In genomic region chr4:86936706-86937105, GRCm38 (mm10) we compare ENCODE assay signal across 26 mouse cellular contexts.
"Had no signal": no experiment of that assay in that cellular context is flagged by ENCODE, and none has a peak within 500 bp of the region (broad histone marks: within the 10 kb centered on the region; RNA-seq: fewer than 3 reads in every experiment).

No protein-coding gene starts in this region.

- H3K4me2 ChIP-seq: embryonic facial prominence, embryonic 12.5 days; embryonic facial prominence, embryonic 13.5 days; embryonic facial prominence, embryonic 15.5 days; forebrain, embryonic 12.5 days; forebrain, embryonic 13.5 days; forebrain, embryonic 15.5 days had no signal

- H3K27ac ChIP-seq: embryonic facial prominence, embryonic 10.5 days; embryonic facial prominence, embryonic 12.5 days; embryonic facial prominence, embryonic 13.5 days; embryonic facial prominence, embryonic 15.5 days; forebrain, embryonic 10.5 days; forebrain, embryonic 12.5 days; forebrain, embryonic 13.5 days; forebrain, embryonic 15.5 days; gastrocnemius, adult 2 months; heart, adult 2 months; heart, embryonic 10.5 days had no signal

- ATAC-seq: forebrain, embryonic 13.5 days; forebrain, embryonic 14.5 days; forebrain, embryonic 15.5 days; forebrain, embryonic 16.5 days; forebrain, postnatal 0 days had no signal

- H3K9me3 ChIP-seq: embryonic facial prominence, embryonic 10.5 days; embryonic facial prominence, embryonic 12.5 days; embryonic facial prominence, embryonic 13.5 days; embryonic facial prominence, embryonic 15.5 days; forebrain, embryonic 10.5 days; forebrain, embryonic 12.5 days; forebrain, embryonic 13.5 days; forebrain, embryonic 15.5 days; heart, embryonic 10.5 days had no signal

- H3K4me3 ChIP-seq: embryonic facial prominence, embryonic 10.5 days; embryonic facial prominence, embryonic 12.5 days; embryonic facial prominence, embryonic 13.5 days; embryonic facial prominence, embryonic 15.5 days; erythroblast, embryonic 14.5 days; forebrain, embryonic 10.5 days; forebrain, embryonic 12.5 days; forebrain, embryonic 13.5 days; forebrain, embryonic 15.5 days; gastrocnemius, adult 2 months; heart, adult 2 months; heart, embryonic 10.5 days had no signal

- H3K9ac ChIP-seq: embryonic facial prominence, embryonic 12.5 days; embryonic facial prominence, embryonic 13.5 days; embryonic facial prominence, embryonic 15.5 days; forebrain, embryonic 12.5 days; forebrain, embryonic 13.5 days; forebrain, embryonic 15.5 days; forebrain, postnatal 0 days had no signal

- H3K36me3 ChIP-seq: embryonic facial prominence, embryonic 12.5 days; forebrain, embryonic 12.5 days; forebrain, embryonic 15.5 days had no signal

- H3K27me3 ChIP-seq: embryonic facial prominence, embryonic 12.5 days; embryonic facial prominence, embryonic 13.5 days; embryonic facial prominence, embryonic 15.5 days; forebrain, embryonic 12.5 days; forebrain, embryonic 13.5 days; forebrain, embryonic 15.5 days had no signal

- DNase-seq: cerebellum, adult 9-10 months; cerebellum, postnatal 10 days; cerebellum, postnatal 14 days; cerebellum, postnatal 36 days; embryo, embryonic 11 days; forebrain, postnatal 0 days; gastrocnemius, adult 2 months; gastrocnemius, postnatal 10 days; gastrocnemius, postnatal 14 days; gastrocnemius, postnatal 25 days; gastrocnemius, postnatal 36 days; heart, adult 11 months; heart, adult 18-20 months; heart, adult 2 months had no signal

- H3K4me1 ChIP-seq: embryonic facial prominence, embryonic 10.5 days; embryonic facial prominence, embryonic 12.5 days; embryonic facial prominence, embryonic 13.5 days; embryonic facial prominence, embryonic 15.5 days; forebrain, embryonic 12.5 days; forebrain, embryonic 13.5 days; forebrain, embryonic 15.5 days; heart, embryonic 10.5 days had no signal
